Mouse (Mus musculus): Measurements from ENCODE around the gene Lmbr1l. TPM values are rescaled to one million over a fixed set of nuclear protein-coding genes. Genes with fewer than 3 reads are reported as not detected.

Lmbr1l gene
- polyA plus RNA-seq, 1 experiment, result 404 TPM

DNA sequence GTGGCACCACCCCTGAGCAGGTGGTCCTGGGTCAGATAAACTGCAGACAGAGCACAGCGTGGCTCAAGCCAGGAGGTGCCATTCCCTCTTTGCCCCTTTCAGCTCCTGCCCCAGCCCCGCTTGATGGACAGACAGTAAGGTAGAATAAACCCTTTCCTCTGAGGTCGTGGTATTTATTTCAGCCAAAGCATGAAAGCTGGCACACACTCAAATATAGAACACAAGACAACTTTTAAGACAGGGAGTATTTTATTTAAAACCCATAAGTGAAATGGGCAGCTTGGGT is 31.5 kb upstream of the Lmbr1l start:
- peaks cover 8% of the 10 kb centered on the region for H3K4me1 ChIP-seq (replicated peaks; ENCODE audit: control insufficient read depth, insufficient read depth, low read length)
- no peak overlapping the region for H3K27ac ChIP-seq (ENCODE audit: control insufficient read depth, insufficient read depth, low read length)
- no peaks in the 10 kb centered on the region for H3K36me3 ChIP-seq (ENCODE audit: control insufficient read depth, insufficient read depth, low read length)
- WGBS, result 92% methylated on average over 3 of the region's 3 CpGs
- no peak for DNase-seq
- H3K27me3 ChIP-seq (ENCODE audit: control insufficient read depth, insufficient read depth, low read length), result no peaks in the 10 kb centered on the region
- TF ChIP-seq POLR2A (IDR thresholded peaks at IDR 0.05; ENCODE audit: control insufficient read depth, extremely low read depth, insufficient read depth, low read length, poor library complexity) (no peak), CTCF (IDR thresholded peaks at IDR 0.05; ENCODE audit: borderline replicate concordance, control insufficient read depth, extremely low read depth, insufficient read depth, low read length, poor library complexity) (no peak)
- H3K4me3 ChIP-seq (ENCODE audit: control insufficient read depth, insufficient read depth, low read length), result no peak overlapping the region

DNA sequence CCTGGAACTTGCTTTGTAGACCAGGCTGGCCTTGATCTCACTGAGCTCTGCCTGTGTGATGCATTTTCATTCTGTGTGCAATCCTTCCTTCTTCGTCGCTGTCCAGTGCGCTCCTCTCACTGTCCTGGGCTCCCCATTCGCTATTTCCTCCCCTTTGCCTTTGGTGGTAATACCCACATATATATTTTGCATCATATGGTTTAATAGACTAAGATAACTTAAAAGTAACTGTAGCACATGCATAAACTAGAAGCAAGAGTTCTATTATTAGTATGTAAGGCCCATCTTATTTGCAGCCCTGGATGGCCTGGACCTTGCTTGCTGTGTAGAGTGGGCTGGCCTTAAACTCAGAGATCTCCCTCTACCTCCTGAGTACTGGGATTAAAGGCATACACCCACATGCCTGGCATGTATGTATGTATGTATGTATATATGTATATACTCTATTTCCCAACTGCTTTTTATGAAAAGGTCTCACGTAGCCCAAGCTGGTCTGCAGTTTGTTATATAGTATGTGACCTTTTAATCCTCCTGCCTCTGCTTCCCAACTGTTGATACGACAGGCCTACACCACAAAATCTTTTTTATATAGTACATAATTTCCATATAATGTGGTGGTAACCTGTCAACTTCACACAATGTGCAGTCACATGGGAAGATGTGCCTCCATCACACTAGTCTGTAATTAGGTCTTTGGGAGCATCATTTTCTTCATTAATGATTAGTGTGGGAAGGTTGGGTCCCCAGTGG is 31.0 kb upstream of the Lmbr1l start:
- no peaks in the 10 kb centered on the region for H3K36me3 ChIP-seq (ENCODE audit: control insufficient read depth, insufficient read depth, low read length)
- H3K4me3 ChIP-seq (ENCODE audit: control insufficient read depth, insufficient read depth, low read length), result no peak overlapping the region
- no peak overlapping the region for H3K27ac ChIP-seq (ENCODE audit: control insufficient read depth, insufficient read depth, low read length)
- H3K4me1 ChIP-seq (replicated peaks; ENCODE audit: control insufficient read depth, insufficient read depth, low read length), result peaks cover 8% of the 10 kb centered on the region
- DNase-seq, result no peak
- no peak for TF ChIP-seq CTCF (IDR thresholded peaks at IDR 0.05; ENCODE audit: borderline replicate concordance, control insufficient read depth, extremely low read depth, insufficient read depth, low read length, poor library complexity)
- no peak for TF ChIP-seq POLR2A (IDR thresholded peaks at IDR 0.05; ENCODE audit: control insufficient read depth, extremely low read depth, insufficient read depth, low read length, poor library complexity)
- 95% methylated on average over 6 of the region's 6 CpGs for WGBS
- H3K27me3 ChIP-seq (ENCODE audit: control insufficient read depth, insufficient read depth, low read length), result no peaks in the 10 kb centered on the region

DNA sequence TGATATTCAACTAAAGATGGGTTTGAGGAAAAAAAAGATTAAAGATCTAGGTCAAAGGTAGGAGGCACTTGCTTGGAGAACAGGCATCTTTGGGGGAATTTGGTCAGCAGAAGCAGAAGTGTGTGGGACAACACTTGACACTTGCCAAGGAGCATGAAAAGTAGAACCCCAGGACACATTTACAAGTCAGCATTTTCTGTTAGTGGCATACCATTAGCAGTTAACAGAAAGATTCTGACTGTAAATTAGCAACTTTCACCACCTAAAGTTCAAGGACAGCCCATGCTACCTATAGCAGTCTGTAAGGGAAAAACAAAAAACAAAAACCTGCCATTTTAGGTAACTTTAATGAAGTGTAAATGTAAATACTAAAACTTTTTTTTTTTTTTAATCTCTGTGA is 30.4 kb upstream of the Lmbr1l start:
- no peak for DNase-seq
- Histone ChIP-seq H3K36me3 (ENCODE audit: control insufficient read depth, insufficient read depth, low read length) (no peaks in the 10 kb centered on the region), H3K4me3 (ENCODE audit: control insufficient read depth, insufficient read depth, low read length) (no peak overlapping the region), H3K27me3 (ENCODE audit: control insufficient read depth, insufficient read depth, low read length) (no peaks in the 10 kb centered on the region), H3K4me1 (replicated peaks; ENCODE audit: control insufficient read depth, insufficient read depth, low read length) (peaks cover 7% of the 10 kb centered on the region), H3K27ac (ENCODE audit: control insufficient read depth, insufficient read depth, low read length) (no peak overlapping the region)
- TF ChIP-seq CTCF (IDR thresholded peaks at IDR 0.05; ENCODE audit: borderline replicate concordance, control insufficient read depth, extremely low read depth, insufficient read depth, low read length, poor library complexity) (no peak), POLR2A (IDR thresholded peaks at IDR 0.05; ENCODE audit: control insufficient read depth, extremely low read depth, insufficient read depth, low read length, poor library complexity) (no peak)

DNA sequence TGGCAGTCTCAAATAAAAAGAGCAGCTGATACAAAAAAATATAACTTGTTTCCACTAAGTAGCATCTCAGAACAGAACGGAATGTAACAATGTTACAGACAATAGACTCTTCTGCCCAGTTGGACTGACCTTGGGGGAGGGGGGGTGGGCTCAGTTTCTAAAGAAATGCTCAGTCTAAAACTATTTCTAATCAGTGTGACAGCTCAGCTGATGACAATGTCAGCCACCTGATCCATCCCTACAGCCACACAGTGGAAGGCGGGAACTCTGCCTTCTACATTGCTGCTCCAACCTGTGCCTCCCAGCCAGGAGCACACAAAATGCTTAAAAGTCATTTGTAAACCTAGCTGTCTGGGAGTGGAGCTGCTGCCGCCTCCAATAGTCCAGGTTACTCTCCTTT is 29.9 kb upstream of the Lmbr1l start:
- Histone ChIP-seq H3K4me3 (ENCODE audit: control insufficient read depth, insufficient read depth, low read length) (no peak overlapping the region), H3K27me3 (ENCODE audit: control insufficient read depth, insufficient read depth, low read length) (no peaks in the 10 kb centered on the region), H3K27ac (ENCODE audit: control insufficient read depth, insufficient read depth, low read length) (no peak overlapping the region), H3K4me1 (replicated peaks; ENCODE audit: control insufficient read depth, insufficient read depth, low read length) (peaks cover 7% of the 10 kb centered on the region), H3K36me3 (ENCODE audit: control insufficient read depth, insufficient read depth, low read length) (no peaks in the 10 kb centered on the region)
- TF ChIP-seq CTCF (IDR thresholded peaks at IDR 0.05; ENCODE audit: borderline replicate concordance, control insufficient read depth, extremely low read depth, insufficient read depth, low read length, poor library complexity) (no peak), POLR2A (IDR thresholded peaks at IDR 0.05; ENCODE audit: control insufficient read depth, extremely low read depth, insufficient read depth, low read length, poor library complexity) (no peak)
- 96% methylated on average over 3 of the region's 3 CpGs for WGBS
- DNase-seq, result no peak

DNA sequence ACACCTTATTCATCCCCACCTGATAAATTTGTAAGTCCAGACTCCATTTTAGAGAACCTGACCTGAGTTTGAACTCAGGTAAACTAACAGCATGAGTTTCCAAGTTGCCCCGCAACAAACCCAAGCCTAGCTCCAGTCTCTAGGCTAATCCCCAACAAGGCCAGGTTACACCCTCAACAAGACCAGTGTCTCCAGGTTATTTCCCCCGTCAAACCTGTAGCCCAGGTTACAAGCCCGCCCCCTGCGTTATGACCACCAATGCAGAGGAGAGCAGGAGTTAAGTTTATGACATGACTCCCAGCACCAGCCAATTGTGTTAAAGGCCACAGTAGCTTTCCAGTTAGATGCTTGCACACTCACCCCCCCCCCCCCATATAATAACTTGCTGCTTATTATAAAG is 25.1 kb upstream of the Lmbr1l start:
- H3K27me3 ChIP-seq (ENCODE audit: control insufficient read depth, insufficient read depth, low read length), result no peaks in the 10 kb centered on the region
- no peak for TF ChIP-seq POLR2A (IDR thresholded peaks at IDR 0.05; ENCODE audit: control insufficient read depth, extremely low read depth, insufficient read depth, low read length, poor library complexity)
- TF ChIP-seq CTCF (IDR thresholded peaks at IDR 0.05; ENCODE audit: borderline replicate concordance, control insufficient read depth, extremely low read depth, insufficient read depth, low read length, poor library complexity), result no peak
- DNase-seq, result no peak
- H3K4me3 ChIP-seq (ENCODE audit: control insufficient read depth, insufficient read depth, low read length), result no peak overlapping the region
- H3K27ac ChIP-seq (ENCODE audit: control insufficient read depth, insufficient read depth, low read length), result no peak overlapping the region
- no peaks in the 10 kb centered on the region for H3K36me3 ChIP-seq (ENCODE audit: control insufficient read depth, insufficient read depth, low read length)
- 97% methylated on average over 4 of the region's 4 CpGs for WGBS
- no peaks in the 10 kb centered on the region for H3K4me1 ChIP-seq (replicated peaks; ENCODE audit: control insufficient read depth, insufficient read depth, low read length)

DNA sequence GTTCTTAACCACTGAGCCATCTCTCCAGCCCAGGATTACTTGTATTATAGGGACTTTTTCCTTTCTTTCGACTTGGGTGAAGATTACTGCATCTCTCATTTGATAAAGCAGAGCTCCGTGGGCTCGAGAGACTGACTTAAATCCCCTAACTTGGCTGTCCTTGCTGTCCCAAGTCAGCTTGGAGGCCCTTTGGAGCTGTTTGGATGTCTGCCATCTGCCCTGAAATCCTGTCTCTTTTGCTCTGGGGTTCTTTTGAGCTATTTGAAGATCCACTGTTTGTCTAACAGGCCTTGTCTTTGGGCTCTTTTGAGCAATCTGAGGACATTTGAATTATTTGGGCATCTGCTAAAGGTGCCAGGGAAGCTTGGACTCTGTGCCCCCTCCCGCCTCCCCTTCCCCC is 24.1 kb upstream of the Lmbr1l start:
- TF ChIP-seq POLR2A (IDR thresholded peaks at IDR 0.05; ENCODE audit: control insufficient read depth, extremely low read depth, insufficient read depth, low read length, poor library complexity), result no peak
- no peaks in the 10 kb centered on the region for H3K27me3 ChIP-seq (ENCODE audit: control insufficient read depth, insufficient read depth, low read length)
- 93% methylated on average over 4 of the region's 4 CpGs for WGBS
- no peak overlapping the region for H3K4me3 ChIP-seq (ENCODE audit: control insufficient read depth, insufficient read depth, low read length)
- H3K4me1 ChIP-seq (replicated peaks; ENCODE audit: control insufficient read depth, insufficient read depth, low read length), result peaks cover 5% of the 10 kb centered on the region
- no peaks in the 10 kb centered on the region for H3K36me3 ChIP-seq (ENCODE audit: control insufficient read depth, insufficient read depth, low read length)
- no peak overlapping the region for H3K27ac ChIP-seq (ENCODE audit: control insufficient read depth, insufficient read depth, low read length)
- DNase-seq, result no peak

DNA sequence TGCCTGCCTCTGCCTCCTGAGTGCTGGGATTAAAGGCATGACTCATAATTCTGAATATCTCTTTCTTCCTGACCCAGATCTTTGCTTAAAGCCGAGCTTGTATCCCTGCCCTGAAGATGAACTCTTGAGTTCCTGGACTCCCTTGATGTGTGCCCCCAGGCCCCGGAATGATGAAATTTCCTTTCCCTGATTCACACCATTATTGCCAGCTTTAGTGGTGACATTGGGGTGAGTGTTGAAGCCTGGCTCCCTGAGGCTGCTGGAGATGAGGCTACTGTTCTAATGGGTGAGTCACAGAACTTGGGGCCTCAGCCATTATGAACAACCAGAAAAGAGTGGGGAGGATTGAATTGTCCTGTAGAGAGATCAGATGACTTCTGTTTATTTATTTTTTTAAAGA is 23.5 kb upstream of the Lmbr1l start:
- Histone ChIP-seq H3K27me3 (ENCODE audit: control insufficient read depth, insufficient read depth, low read length) (no peaks in the 10 kb centered on the region), H3K4me3 (ENCODE audit: control insufficient read depth, insufficient read depth, low read length) (no peak overlapping the region), H3K36me3 (ENCODE audit: control insufficient read depth, insufficient read depth, low read length) (no peaks in the 10 kb centered on the region), H3K4me1 (replicated peaks; ENCODE audit: control insufficient read depth, insufficient read depth, low read length) (peaks cover 7% of the 10 kb centered on the region), H3K27ac (ENCODE audit: control insufficient read depth, insufficient read depth, low read length) (no peak overlapping the region)
- WGBS, result 96% methylated on average over 2 of the region's 2 CpGs
- no peak for DNase-seq
- TF ChIP-seq CTCF (IDR thresholded peaks at IDR 0.05; ENCODE audit: borderline replicate concordance, control insufficient read depth, extremely low read depth, insufficient read depth, low read length, poor library complexity) (no peak), POLR2A (IDR thresholded peaks at IDR 0.05; ENCODE audit: control insufficient read depth, extremely low read depth, insufficient read depth, low read length, poor library complexity) (no peak)
